Mouse (Mus musculus): Measurements from ENCODE around the gene Krt13. TPM values are rescaled to one million over a fixed set of nuclear protein-coding genes. Genes with fewer than 3 reads are reported as not detected.

The Krt13 gene
- polyA plus RNA-seq, 1 experiment = not detected

DNA sequence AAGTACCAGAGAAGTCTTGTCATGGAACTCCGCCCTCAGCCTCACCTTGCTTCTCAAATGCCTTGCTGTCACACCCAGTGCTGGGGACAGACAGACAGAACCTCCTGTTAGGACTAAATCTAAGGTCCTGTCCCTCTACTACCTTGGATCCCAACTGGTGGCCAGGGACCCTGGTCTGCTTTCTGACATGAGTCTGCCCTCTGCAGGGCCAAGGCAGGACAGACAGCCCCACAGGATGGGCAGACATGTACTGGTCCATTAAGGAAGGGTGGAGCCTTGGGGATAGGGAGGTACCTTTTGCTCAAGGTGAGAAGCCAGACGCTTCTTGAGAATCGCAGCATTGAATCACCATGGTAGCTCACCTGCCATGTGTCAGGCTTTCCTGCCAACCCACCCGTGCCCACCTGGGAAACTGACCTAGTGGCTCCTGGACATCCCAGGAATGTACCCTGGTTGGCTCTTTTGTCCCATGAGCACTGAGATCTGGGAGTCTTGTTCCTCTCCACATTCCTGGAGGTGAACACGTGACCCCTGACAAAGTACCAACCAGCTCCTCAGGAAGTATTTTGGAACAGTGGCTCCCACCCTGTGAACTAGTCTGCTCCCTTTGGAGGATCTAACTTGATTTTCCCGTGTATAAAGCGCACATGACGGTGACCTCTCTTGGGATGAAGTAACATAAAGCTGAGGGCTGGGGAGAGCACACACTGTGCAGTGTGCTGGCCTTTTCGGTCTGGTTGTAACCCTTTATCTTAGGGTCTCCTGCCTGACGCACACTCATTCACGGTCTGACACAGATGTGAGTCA is 8.2 kb downstream of the Krt13 start:
- DNase-seq (ENCODE audit: low read depth) = no peak

DNA sequence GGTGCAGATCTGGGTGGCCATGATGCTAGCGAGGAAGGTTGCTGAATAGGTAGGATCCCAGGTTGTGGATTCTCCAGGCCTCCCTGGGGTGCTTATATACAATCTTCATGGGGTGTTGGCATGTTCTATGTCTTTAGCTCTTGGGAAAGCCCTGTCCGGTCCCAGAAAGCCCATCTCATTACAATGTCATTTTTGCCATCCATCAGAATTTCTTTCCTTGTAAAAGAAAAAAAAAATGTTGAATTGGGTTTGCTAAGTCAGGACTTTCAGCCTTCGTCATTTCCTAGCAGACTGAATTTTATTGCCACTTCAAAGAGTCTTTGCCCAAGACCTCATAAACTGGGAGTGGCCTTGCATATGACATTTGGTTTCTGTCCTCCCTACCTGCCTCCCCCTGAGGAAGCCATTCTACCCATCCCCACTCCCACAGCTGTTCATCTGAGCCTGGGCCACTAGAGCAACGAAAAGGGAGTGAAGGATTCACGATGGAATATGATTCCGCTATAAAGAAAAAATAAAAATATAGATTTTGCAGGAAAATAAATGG is 15.7 kb downstream of the Krt13 start, which contains the start of gene Krt36:
Gene Krt36 (minus strand): TSS at position 51 of the 547 bp plus-strand sequence.
- DNase-seq (ENCODE audit: low read depth) = no peak

DNA sequence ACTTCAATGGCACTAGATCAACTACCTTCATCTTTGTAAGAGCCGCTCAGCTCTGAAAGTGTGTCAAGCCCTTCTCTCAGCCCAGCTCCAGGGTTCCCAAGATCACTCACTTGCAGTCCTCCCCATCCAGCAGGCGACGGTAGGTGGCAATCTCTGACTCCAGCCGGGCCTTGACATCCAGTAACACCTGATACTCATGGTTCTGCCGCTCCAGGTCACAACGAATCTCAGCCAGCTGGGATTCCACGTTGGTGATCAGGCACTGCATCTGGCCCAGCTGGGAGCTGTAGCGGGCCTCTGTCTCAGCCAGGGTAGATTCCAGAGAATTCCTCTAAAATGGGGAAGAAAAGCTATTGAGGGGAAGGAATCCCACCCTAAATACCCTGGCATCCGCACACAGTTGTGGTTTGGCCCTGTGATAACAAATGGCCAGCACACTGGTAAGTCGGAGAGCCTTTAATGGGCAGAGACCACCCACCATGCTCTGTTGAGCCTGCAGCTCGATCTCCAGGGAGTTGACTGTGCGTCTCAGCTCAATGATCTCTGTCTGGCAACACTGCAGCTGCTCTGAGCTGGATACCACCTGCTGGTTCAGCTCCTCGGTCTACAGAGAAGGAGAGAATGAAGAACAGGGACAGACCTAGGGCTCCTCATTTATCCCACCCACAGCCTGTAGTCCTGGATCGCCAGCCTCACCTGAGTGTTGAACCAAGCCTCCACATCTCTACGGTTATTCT is 18.5 kb downstream of the Krt13 start:
- no peak for DNase-seq (ENCODE audit: low read depth)

DNA sequence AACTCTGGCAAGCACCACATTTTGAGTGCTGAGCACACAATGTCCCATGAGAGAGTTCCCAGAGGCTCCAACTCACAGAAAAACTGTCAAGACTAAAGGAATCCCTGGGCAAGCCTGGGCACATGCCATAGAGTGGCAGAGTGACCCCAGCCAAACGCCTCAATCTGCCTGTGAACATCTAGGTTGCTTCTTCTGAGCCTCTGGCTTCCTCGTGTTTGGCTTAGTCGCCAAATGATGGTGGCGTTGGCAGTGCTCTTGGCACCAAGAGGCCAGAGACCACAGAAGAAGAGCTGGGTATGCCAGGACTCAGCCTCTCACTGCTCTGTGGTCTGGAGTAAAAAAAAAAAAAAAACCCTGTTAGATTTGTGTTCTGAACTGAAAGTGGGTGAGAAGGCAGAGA is 21.0 kb downstream of the Krt13 start:
- DNase-seq (ENCODE audit: low read depth) = peak; percentile 81

DNA sequence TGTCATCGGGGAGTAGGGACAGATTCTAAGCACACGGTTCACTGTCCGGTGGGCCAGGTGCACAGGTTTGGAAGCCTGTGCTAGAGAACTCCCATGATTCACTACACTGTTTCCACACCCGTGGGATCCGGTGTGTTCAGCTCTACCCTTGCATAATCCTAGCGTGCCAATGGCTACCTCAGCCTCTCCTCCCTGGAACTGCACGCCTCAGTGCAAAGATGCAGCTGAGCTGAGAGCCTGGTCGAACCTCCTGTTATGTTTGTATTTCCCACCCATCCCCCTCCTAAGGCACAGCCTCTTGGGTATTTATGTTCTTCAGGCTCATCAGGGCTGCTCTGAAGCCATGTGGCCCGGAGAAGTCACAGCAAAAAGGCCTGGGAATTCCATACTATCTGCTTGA is 23.5 kb downstream of the Krt13 start:
- no peak for DNase-seq (ENCODE audit: low read depth)

DNA sequence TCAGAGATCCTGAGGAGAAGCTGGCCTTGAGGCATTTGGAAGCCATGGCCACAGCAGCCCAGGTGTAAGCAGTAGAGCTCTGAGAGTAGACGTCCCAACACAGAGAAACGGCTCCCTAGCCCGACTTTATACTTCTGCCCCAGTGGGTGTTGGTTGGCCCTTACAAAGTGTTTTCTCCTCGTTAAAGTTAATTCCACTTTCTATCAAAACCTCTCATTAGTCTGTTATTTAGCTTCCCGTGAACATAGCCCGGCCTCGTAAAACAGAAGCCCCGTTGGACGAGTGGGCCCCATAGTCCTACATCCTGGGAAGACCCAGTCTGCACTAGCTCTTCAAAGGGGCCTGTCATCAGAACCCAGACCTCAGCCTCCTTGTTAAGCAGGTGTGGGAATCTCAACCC is 25.2 kb downstream of the Krt13 start, which contains the start of gene Krt35:
Gene Krt35 (minus strand): TSS at position 101 of the 400 bp plus-strand sequence.
- DNase-seq (ENCODE audit: low read depth) = no peak

DNA sequence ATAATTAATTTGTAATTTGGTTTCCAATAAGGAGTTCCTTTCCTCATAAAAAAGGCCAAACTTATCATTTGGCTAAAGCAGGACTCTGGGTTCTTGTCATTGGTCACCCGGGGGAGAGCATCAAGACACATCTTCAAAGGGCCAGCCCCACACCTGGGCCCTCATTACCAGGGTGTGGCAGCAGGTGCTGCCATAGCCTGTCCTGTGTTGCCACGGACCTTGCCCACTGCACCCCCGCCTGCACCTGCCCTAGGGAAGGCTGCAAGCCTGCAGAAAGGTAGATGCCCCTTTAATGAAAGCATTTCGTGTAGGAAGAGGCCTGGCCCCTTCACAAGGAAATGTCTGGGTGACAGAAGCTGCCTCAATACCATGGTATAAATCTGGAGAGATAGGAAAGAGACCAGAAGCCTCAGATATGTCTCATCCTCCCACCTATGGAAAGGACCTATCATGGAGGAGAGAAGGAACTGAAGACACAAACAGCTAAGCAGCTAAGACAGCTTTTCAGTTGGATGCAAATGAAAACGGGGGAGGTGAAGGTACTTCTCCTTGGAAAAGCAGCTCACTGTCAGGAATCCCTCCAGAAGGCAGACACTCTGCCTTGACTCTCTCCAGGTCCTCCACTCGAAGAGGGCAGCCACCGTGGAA is 32.9 kb downstream of the Krt13 start:
- DNase-seq (ENCODE audit: low read depth) = no peak

DNA sequence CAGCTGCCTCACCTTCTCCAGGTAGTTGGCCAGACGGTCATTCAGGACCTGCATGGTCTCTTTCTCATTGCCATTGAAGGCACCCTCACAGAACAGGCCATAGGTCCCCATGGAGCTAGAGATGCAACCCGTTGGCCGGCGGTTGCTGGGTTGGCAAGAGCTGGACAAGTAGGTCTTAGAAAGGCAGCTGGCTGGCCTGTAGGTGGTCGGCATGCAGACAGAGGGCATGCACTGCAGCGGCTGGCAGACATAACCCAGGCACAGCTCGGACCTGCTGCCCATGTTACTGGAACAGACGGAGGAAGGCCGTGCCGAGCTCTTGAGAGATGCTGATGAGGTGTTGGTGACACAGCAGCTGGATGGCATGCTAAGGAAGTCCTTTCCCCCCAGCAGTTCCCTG is 33.5 kb downstream of the Krt13 start, which contains the start of gene Krt32:
Gene Krt32 (minus strand): TSS at position 366 of the 400 bp plus-strand sequence.
- no peak for DNase-seq (ENCODE audit: low read depth)

DNA sequence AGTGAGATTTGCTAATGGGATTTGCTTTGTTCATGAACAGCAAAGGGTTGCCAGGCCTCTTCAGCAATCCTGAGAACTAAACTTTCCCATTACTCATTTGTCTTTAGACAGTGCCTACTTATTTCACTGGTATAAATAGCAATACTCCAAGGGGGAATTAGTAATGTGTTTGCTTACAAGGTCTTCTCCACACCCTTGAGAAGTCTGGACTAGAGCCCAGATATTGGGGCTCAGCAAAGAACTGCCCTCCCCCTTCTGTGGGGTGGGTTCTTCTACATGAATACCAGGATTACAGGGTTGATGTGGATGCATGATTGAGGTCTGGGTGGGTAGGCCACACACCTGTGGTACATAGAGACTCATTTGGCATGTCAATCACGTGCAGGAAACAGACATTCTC is 47.5 kb downstream of the Krt13 start:
- no peak for DNase-seq (ENCODE audit: low read depth)

Other genes with a start within 250 kb of the Krt13 start
- gene Krtap9-1, start 248.2 kb downstream of the Krt13 start, polyA plus RNA-seq (2012; rRNA removed) = not detected in 2 replicates
- gene Gm11567, start 242.4 kb downstream of the Krt13 start, polyA plus RNA-seq (2012; rRNA removed) = not detected in 2 replicates
- gene Krtap31-1, start 213.6 kb downstream of the Krt13 start, polyA plus RNA-seq (2012; rRNA removed) = not detected in 2 replicates
- gene Gm11565, start 206.8 kb downstream of the Krt13 start, polyA plus RNA-seq (2012; rRNA removed) = not detected in 2 replicates
- not detected in 2 replicates for gene Krtap31-2, start 185.3 kb downstream of the Krt13 start, polyA plus RNA-seq (2012; rRNA removed)
- not detected in 2 replicates for gene Krtap9-5, start 173.1 kb downstream of the Krt13 start, polyA plus RNA-seq (2012; rRNA removed)
- not detected in 2 replicates for gene Krtap29-1, start 142.5 kb downstream of the Krt13 start, polyA plus RNA-seq (2012; rRNA removed)
- not detected in 2 replicates for gene Krtap16-1, start 135.0 kb downstream of the Krt13 start, polyA plus RNA-seq (2012; rRNA removed)
- gene Krtap17-1, start 127.6 kb downstream of the Krt13 start, polyA plus RNA-seq (2012; rRNA removed) = not detected in 2 replicates
- 0.09 TPM in 1 of 2 replicates, not detected in the other for gene Krt33a, start 105.4 kb downstream of the Krt13 start, polyA plus RNA-seq (2012; rRNA removed)
- gene Krt33b, start 91.7 kb downstream of the Krt13 start, polyA plus RNA-seq (2012; rRNA removed) = not detected in 2 replicates
- not detected in 2 replicates for gene Krt34, start 80.0 kb downstream of the Krt13 start, polyA plus RNA-seq (2012; rRNA removed)
- 0.16 and 0.19 TPM in 2 replicates for gene Krt31, start 71.0 kb downstream of the Krt13 start, polyA plus RNA-seq (2012; rRNA removed)
- 0.71 and 3.7 TPM in 2 replicates for gene Krt32, start 33.3 kb downstream of the Krt13 start, polyA plus RNA-seq (2012; rRNA removed)
- 0.13 and 0.35 TPM in 2 replicates for gene Krt35, start 25.3 kb downstream of the Krt13 start, polyA plus RNA-seq (2012; rRNA removed)
- gene Krt36, start 15.9 kb downstream of the Krt13 start, polyA plus RNA-seq (2012; rRNA removed) = 0.63 and 1.0 TPM in 2 replicates
- 22.6 and 22.7 TPM in 2 replicates for gene Krt15, start 14.4 kb upstream of the Krt13 start, polyA plus RNA-seq (2012; rRNA removed)
- 181 and 213 TPM in 2 replicates for gene Krt19, start 27.1 kb upstream of the Krt13 start, polyA plus RNA-seq (2012; rRNA removed)
- gene Krt9, start 71.7 kb upstream of the Krt13 start, polyA plus RNA-seq (2012; rRNA removed) = 0.04 TPM in 1 of 2 replicates, not detected in the other
- gene Krt14, start 86.0 kb upstream of the Krt13 start, polyA plus RNA-seq (2012; rRNA removed) = 40.0 and 42.3 TPM in 2 replicates
- not detected in 2 replicates for gene Krt16, start 127.3 kb upstream of the Krt13 start, polyA plus RNA-seq (2012; rRNA removed)
- 2.4 and 2.9 TPM in 2 replicates for gene Krt17, start 139.5 kb upstream of the Krt13 start, polyA plus RNA-seq (2012; rRNA removed)
- gene Krt42, start 148.3 kb upstream of the Krt13 start, polyA plus RNA-seq (2012; rRNA removed) = not detected in 2 replicates
- gene Eif1, start 198.3 kb upstream of the Krt13 start, polyA plus RNA-seq (2012; rRNA removed) = 113 and 130 TPM in 2 replicates
- gene Gast, start 212.8 kb upstream of the Krt13 start, polyA plus RNA-seq (2012; rRNA removed) = not detected in 2 replicates
- 27.5 and 36.4 TPM in 2 replicates for gene Hap1, start 234.6 kb upstream of the Krt13 start, polyA plus RNA-seq (2012; rRNA removed)

Data from gonadal fat pad, adult 2 months (tissue).